Comparison of ENCODE assay signal across 26 mouse cellular contexts in the genomic region with DNA sequence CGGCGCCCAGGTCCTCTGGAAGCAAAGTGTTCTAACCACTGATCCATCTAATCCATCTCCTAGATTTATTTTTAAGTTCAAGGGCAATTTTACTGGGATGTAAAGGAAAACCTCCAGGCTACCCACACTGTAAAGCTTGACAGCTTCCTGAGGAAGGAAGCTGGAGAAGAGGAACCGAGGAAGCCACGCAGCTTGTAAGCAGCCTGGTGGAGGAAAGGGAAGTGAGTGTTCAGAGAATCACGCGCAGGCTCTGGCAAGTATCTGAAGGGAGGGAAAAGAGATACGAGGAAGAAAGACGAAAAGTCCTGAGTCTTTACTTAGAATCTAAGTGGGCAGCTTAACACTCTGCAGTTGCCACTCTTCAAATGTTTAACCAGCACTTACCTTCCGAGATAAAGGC. TPM values are rescaled to one million over a fixed set of nuclear protein-coding genes. Genes with fewer than 3 reads are reported as not detected.
A peak's percentile ranks its signal among the peaks of the same experiment; 100 is the strongest.
DNase-seq lines count a peak whose midpoint lies in the region; ATAC-seq lines count a peak whose summit lies in the region.
"Had no signal": no experiment of that assay in that cellular context is flagged by ENCODE, and none has a peak within 500 bp of the region (broad histone marks: within the 10 kb centered on the region; RNA-seq: fewer than 3 reads in every experiment).

No protein-coding gene starts in this region.

- H3K4me3 ChIP-seq in midbrain, embryonic 11.5 days (ENCODE audit: low read depth, low read length), result no peak overlapping the region
- no peak overlapping the region for H3K4me3 ChIP-seq in midbrain, embryonic 16.5 days (ENCODE audit: low read depth, low read length)
- no peak overlapping the region for H3K4me3 ChIP-seq in forebrain, embryonic 13.5 days
- H3K4me3 ChIP-seq: embryonic facial prominence, embryonic 13.5 days; hindbrain, embryonic 15.5 days; left cerebral cortex, adult 2 months; limb, embryonic 12.5 days; midbrain, embryonic 10.5 days; myocyte; neural tube, embryonic 15.5 days had no signal

- 0 out of 2 replicates have a peak, but pooled peaks cover 2% of the 10 kb centered on the region for H3K36me3 ChIP-seq in midbrain, embryonic 11.5 days (ENCODE audit: control insufficient read depth, insufficient read depth, low read length)
- H3K36me3 ChIP-seq in midbrain, embryonic 16.5 days (ENCODE audit: control insufficient read depth, insufficient read depth, low read length), result peaks cover 11% of the 10 kb centered on the region
- H3K36me3 ChIP-seq in splenic B cell, adult 2 months (ENCODE audit: control insufficient read depth, insufficient read depth, low read length, poor library complexity, severe bottlenecking), result peaks cover 2% of the 10 kb centered on the region; the same call in 1 of the 2 replicates
- peaks cover 55% of the 10 kb centered on the region for H3K36me3 ChIP-seq in forebrain, embryonic 13.5 days (ENCODE audit: poor library complexity, severe bottlenecking)

- DNase-seq in heart, adult 11 months, result peak; percentile 96
- DNase-seq in heart, postnatal 4 days, result no peak
- DNase-seq in layer of hippocampus, adult 9-11 months, result peak; percentile 51
- DNase-seq in layer of hippocampus, adult 8-10 months (ENCODE audit: low spot score in 2 of 2), result no peak
- peak; percentile 19 for DNase-seq in midbrain, embryonic 11.5 days (ENCODE audit: low spot score, missing footprints)
- DNase-seq in splenic B cell, adult 2 months (ENCODE audit: low read depth, low spot score), result peak; percentile 8
- DNase-seq: adrenal gland, adult 8-10 months; cerebellum, adult 8-10 months; gastrocnemius, postnatal 10 days; heart, postnatal 14 days; kidney, postnatal 4 days; right cerebral cortex, postnatal 4 days had no signal

- no peak overlapping the region for H3K4me2 ChIP-seq in midbrain, embryonic 11.5 days
- no peak overlapping the region for H3K4me2 ChIP-seq in midbrain, embryonic 16.5 days (ENCODE audit: low read length)
- H3K4me2 ChIP-seq in forebrain, embryonic 13.5 days, result no peak overlapping the region
- H3K4me2 ChIP-seq: embryonic facial prominence, embryonic 13.5 days; hindbrain, embryonic 15.5 days; limb, embryonic 12.5 days; neural tube, embryonic 15.5 days had no signal

- H3K9ac ChIP-seq in midbrain, embryonic 11.5 days (ENCODE audit: low read length), result no peak overlapping the region
- no peak overlapping the region for H3K9ac ChIP-seq in midbrain, embryonic 16.5 days (ENCODE audit: low read depth, low read length)
- H3K9ac ChIP-seq in forebrain, embryonic 13.5 days, result no peak overlapping the region
- H3K9ac ChIP-seq: embryonic facial prominence, embryonic 13.5 days; hindbrain, embryonic 15.5 days; limb, embryonic 12.5 days; neural tube, embryonic 15.5 days had no signal

- no peaks in the 10 kb centered on the region for H3K9me3 ChIP-seq in midbrain, embryonic 11.5 days (ENCODE audit: control insufficient read depth, low read length)
- no peaks in the 10 kb centered on the region for H3K9me3 ChIP-seq in midbrain, embryonic 16.5 days (replicated peaks; ENCODE audit: control insufficient read depth, low read length, poor library complexity, severe bottlenecking)
- H3K9me3 ChIP-seq in forebrain, embryonic 13.5 days (replicated peaks), result no peaks in the 10 kb centered on the region
- H3K9me3 ChIP-seq: embryonic facial prominence, embryonic 13.5 days; G1E; hindbrain, embryonic 15.5 days; limb, embryonic 12.5 days; midbrain, embryonic 10.5 days; neural tube, embryonic 15.5 days had no signal

- WGBS in midbrain, embryonic 11.5 days, result 91% methylated on average over 9 of the region's 9 CpGs
- 90% methylated on average over 9 of the region's 9 CpGs for WGBS in midbrain, embryonic 16.5 days
- WGBS in forebrain, embryonic 13.5 days, result 89% methylated on average over 9 of the region's 9 CpGs

- no peak overlapping the region for H3K27ac ChIP-seq in midbrain, embryonic 11.5 days (ENCODE audit: low read depth, low read length)
- H3K27ac ChIP-seq in midbrain, embryonic 16.5 days (ENCODE audit: low read length), result no peak overlapping the region
- no peak overlapping the region for H3K27ac ChIP-seq in forebrain, embryonic 13.5 days
- H3K27ac ChIP-seq: embryonic facial prominence, embryonic 13.5 days; hindbrain, embryonic 15.5 days; left cerebral cortex, adult 2 months; limb, embryonic 12.5 days; midbrain, embryonic 10.5 days; neural tube, embryonic 15.5 days had no signal

- no peak for ATAC-seq in midbrain, embryonic 11.5 days (ENCODE audit: low FRiP score)
- ATAC-seq in midbrain, embryonic 16.5 days, result no peak
- no peak for ATAC-seq in forebrain, embryonic 13.5 days
- ATAC-seq: CD4-positive, CD25-positive, alpha-beta regulatory T cell, adult 4 months; intestine, embryonic 16.5 days had no signal

- H3K27me3 ChIP-seq in midbrain, embryonic 11.5 days (ENCODE audit: control insufficient read depth, insufficient read depth, low read length), result no peaks in the 10 kb centered on the region
- H3K27me3 ChIP-seq in midbrain, embryonic 16.5 days (ENCODE audit: control insufficient read depth, insufficient read depth, low read depth, low read length), result no peaks in the 10 kb centered on the region
- no peaks in the 10 kb centered on the region for H3K27me3 ChIP-seq in splenic B cell, adult 2 months (ENCODE audit: control insufficient read depth, insufficient read depth, low read length, poor library complexity, severe bottlenecking)
- no peaks in the 10 kb centered on the region for H3K27me3 ChIP-seq in forebrain, embryonic 13.5 days
- H3K27me3 ChIP-seq: embryonic facial prominence, embryonic 13.5 days; hindbrain, embryonic 15.5 days; limb, embryonic 12.5 days; neural tube, embryonic 15.5 days had no signal

- H3K4me1 ChIP-seq in midbrain, embryonic 11.5 days (ENCODE audit: control insufficient read depth, insufficient read depth, low read length), result peaks cover 2% of the 10 kb centered on the region; the same call in 1 of the 2 replicates
- peaks cover 15% of the 10 kb centered on the region for H3K4me1 ChIP-seq in midbrain, embryonic 16.5 days (ENCODE audit: control insufficient read depth, insufficient read depth, low read length)
- peaks cover 23% of the 10 kb centered on the region for H3K4me1 ChIP-seq in forebrain, embryonic 13.5 days

RNA-seq across cellular contexts. Expression of gene Nhlrc3, which starts 3.0 kb away (rescaled TPM):
- total RNA-seq in heart, postnatal 4 days (2021), result 1 to 10 TPM; 9.7 TPM
- total RNA-seq in layer of hippocampus, adult 8-10 months (2022), result 10 to 100 TPM in 3 of 4 experiments, 1 to 10 TPM in 1; 8.3 to 12.6 (median 10.9) TPM
- 8.7 and 9.7 TPM in 2 replicates for polyA plus RNA-seq in midbrain, embryonic 11.5 days (2014; fragmentation: Nextera tagmentation; extraction: Ambion mirVana)
- 11.1 and 11.6 TPM in 2 replicates for polyA plus RNA-seq in midbrain, embryonic 16.5 days (2015; fragmentation: Nextera tagmentation; extraction: Ambion mirVana)
- 7.2 and 9.7 TPM in 2 replicates for polyA plus RNA-seq in forebrain, embryonic 13.5 days (2015; fragmentation: Nextera tagmentation; extraction: Ambion mirVana)

RNA-seq across cellular contexts. Expression of gene Proser1, which starts 3.4 kb away (rescaled TPM):
- total RNA-seq in heart, postnatal 4 days (2021), result 10 to 100 TPM; 15.5 to 16.7 TPM
- 10 to 100 TPM; 23.8 to 26.5 (median 24.1) TPM for total RNA-seq in layer of hippocampus, adult 8-10 months (2022)
- 20.7 and 24.1 TPM in 2 replicates for polyA plus RNA-seq in midbrain, embryonic 11.5 days (2014; fragmentation: Nextera tagmentation; extraction: Ambion mirVana)
- 17.5 and 20.1 TPM in 2 replicates for polyA plus RNA-seq in midbrain, embryonic 16.5 days (2015; fragmentation: Nextera tagmentation; extraction: Ambion mirVana)
- polyA plus RNA-seq in forebrain, embryonic 13.5 days (2015; fragmentation: Nextera tagmentation; extraction: Ambion mirVana), result 28.8 and 32.9 TPM in 2 replicates

RNA-seq across cellular contexts. Expression of gene Stoml3, which starts 28.3 kb away (rescaled TPM):
- not detected for total RNA-seq in heart, postnatal 4 days (2021)
- 1 to 10 TPM in 1 of 4 experiments, under 1 TPM in 3; 0.87 to 1.5 (median 0.95) TPM for total RNA-seq in layer of hippocampus, adult 8-10 months (2022)
- not detected in 2 replicates for polyA plus RNA-seq in midbrain, embryonic 11.5 days (2014; fragmentation: Nextera tagmentation; extraction: Ambion mirVana)
- polyA plus RNA-seq in midbrain, embryonic 16.5 days (2015; fragmentation: Nextera tagmentation; extraction: Ambion mirVana), result not detected in 2 replicates
- not detected in 2 replicates for polyA plus RNA-seq in forebrain, embryonic 13.5 days (2015; fragmentation: Nextera tagmentation; extraction: Ambion mirVana)
- total RNA-seq: adrenal gland, adult 8-10 months; gastrocnemius, postnatal 10 days; heart, adult 8-10 months; heart, postnatal 14 days; left cerebral cortex, adult 2 months had no signal
- polyA plus RNA-seq: CD4-positive, CD25-positive, alpha-beta regulatory T cell, adult 4 months; embryonic facial prominence, embryonic 13.5 days; G1E; hindbrain, embryonic 15.5 days; intestine, embryonic 16.5 days; limb, embryonic 12.5 days; liver, embryonic 16.5 days; midbrain, embryonic 10.5 days; myocyte had no signal

Comparison
In these comparisons a context has a peak if more than half of its experiments do, and no peak if none do; other contexts are left out.
1. DNase-seq: peak in heart, adult 11 months (single experiment), layer of hippocampus, adult 9-11 months (single experiment), midbrain, embryonic 11.5 days (single experiment) and splenic B cell, adult 2 months (single experiment); none in heart, postnatal 4 days (single experiment) and layer of hippocampus, adult 8-10 months (0 of 2).